Mouse (Mus musculus) G1E (cell line): Measurements from ENCODE around the gene Irf1.

ENCODE experiments used
- CTCF ChIP-seq: IDR thresholded peaks from 2 replicates; pipeline ENCODE4 v1.5.1; 2012; ENCODE audit warnings: low read depth, low read length, inconsistent platforms, mixed read lengths
- GATA1 ChIP-seq: IDR thresholded peaks from 2 replicates; pipeline ENCODE4 v1.6.1; 2012; ENCODE audit warnings: borderline replicate concordance, low read length, inconsistent platforms, mixed read lengths
- POLR2AphosphoS5 ChIP-seq: IDR thresholded peaks from 2 replicates; pipeline ENCODE4 v1.6.1; 2012; ENCODE audit warnings: low read depth, low read length, inconsistent platforms; ENCODE audit not compliant: insufficient replicate concordance
- TAL1 ChIP-seq: conservative IDR thresholded peaks from 2 replicates; pipeline ENCODE4 v1.6.1; 2012; ENCODE audit warnings: low read depth, low read length, inconsistent platforms, mixed read lengths

DNA sequence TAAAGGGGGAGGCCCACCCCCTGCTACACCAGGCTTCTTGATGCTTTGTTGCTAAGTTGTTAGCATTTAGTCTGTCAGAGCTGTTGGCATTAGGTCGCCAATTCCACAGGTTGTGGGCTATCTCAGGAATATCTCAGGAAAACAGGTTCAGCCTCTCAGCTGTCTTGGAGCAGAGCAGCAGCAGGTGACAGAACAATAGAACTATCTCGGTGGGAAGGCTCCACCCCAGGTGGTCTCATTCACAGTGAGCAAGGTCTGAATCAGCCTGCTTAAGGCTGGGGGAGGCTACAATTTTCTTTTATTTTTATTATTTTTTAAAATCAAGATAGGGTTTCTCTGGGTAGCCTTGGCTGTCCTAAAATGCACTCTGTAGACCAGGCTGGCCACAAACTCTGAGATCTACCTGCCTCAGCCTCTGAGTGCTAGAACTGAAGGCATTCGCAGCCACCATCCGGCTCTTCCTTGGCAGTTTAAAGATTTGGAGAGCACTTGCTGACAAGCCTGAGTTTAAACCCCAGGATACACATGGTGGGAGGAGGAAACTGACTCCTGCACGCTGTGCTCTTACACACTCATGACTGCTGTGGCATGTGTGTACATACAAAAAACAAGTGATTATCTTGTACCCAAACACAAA lies 20.0 kb upstream of the Irf1 start:
- TF ChIP-seq CTCF (no peak), TAL1 (no peak), POLR2AphosphoS5 (no peak), GATA1 (no peak)
